Mouse (Mus musculus) forelimb bud, embryonic 11.5 days (tissue): ENCODE measurements around the gene Lrig3.

Experiments used
- DNase-seq: peaks from one replicate; pipeline ENCODE4 v3.0.0-alpha.2; 2012; ENCODE audit warnings: low read depth, low spot score

Lrig3 gene

GRCm38 (mm10) chr10:125964709-125965108, 1.3 kb upstream of the Lrig3 start:
- DNase-seq: no peak

GRCm38 (mm10) chr10:125966481-125967251, 698 bp downstream of the Lrig3 start:
- peak; percentile 45 for DNase-seq

GRCm38 (mm10) chr10:125967436-125968160, 1.6 kb downstream of the Lrig3 start:
- peak; percentile 70 for DNase-seq

- peak; percentile 57 for DNase-seq
These were observed 2.5 kb downstream of the Lrig3 start for GRCm38 (mm10) chr10:125968191-125969132.

GRCm38 (mm10) chr10:125969133-125969490, 3.1 kb downstream of the Lrig3 start:
- DNase-seq: peak; percentile 84

- no peak for DNase-seq
These were observed 4.1 kb downstream of the Lrig3 start for GRCm38 (mm10) chr10:125970031-125970430.

GRCm38 (mm10) chr10:125970500-125970899, 4.5 kb downstream of the Lrig3 start:
- DNase-seq: peak; percentile 92

GRCm38 (mm10) chr10:125973726-125974125, 7.8 kb downstream of the Lrig3 start:
- peak; percentile 38 for DNase-seq

GRCm38 (mm10) chr10:125981938-125982337, 16.0 kb downstream of the Lrig3 start:
- no peak for DNase-seq

GRCm38 (mm10) chr10:125984473-125985035, 18.6 kb downstream of the Lrig3 start:
- no peak for DNase-seq

GRCm38 (mm10) chr10:125985795-125986194, 19.8 kb downstream of the Lrig3 start:
- DNase-seq: no peak

- DNase-seq: no peak
These were observed 20.5 kb downstream of the Lrig3 start for GRCm38 (mm10) chr10:125986443-125986842.

- no peak for DNase-seq
These were observed 21.3 kb downstream of the Lrig3 start for GRCm38 (mm10) chr10:125987307-125987706.

GRCm38 (mm10) chr10:125988037-125988436, 22.1 kb downstream of the Lrig3 start:
- DNase-seq: no peak

- DNase-seq: no peak
These were observed 23.9 kb downstream of the Lrig3 start for GRCm38 (mm10) chr10:125989890-125990289.

- DNase-seq: peak; percentile 49
These were observed 24.4 kb downstream of the Lrig3 start for GRCm38 (mm10) chr10:125990394-125990793.

- DNase-seq: no peak
These were observed 25.9 kb downstream of the Lrig3 start for GRCm38 (mm10) chr10:125991819-125992218.

- DNase-seq: peak; percentile 26
These were observed 28.9 kb downstream of the Lrig3 start for GRCm38 (mm10) chr10:125994855-125995254.

GRCm38 (mm10) chr10:125995701-125996100, 29.7 kb downstream of the Lrig3 start:
- DNase-seq: no peak

GRCm38 (mm10) chr10:125996989-125997388, 31.0 kb downstream of the Lrig3 start:
- no peak for DNase-seq

- no peak for DNase-seq
These were observed 33.6 kb downstream of the Lrig3 start for GRCm38 (mm10) chr10:125999561-125999960.
